Mouse (Mus musculus) gastrocnemius, adult 8-10 months (tissue): Measurements from ENCODE around the gene Kcnk5. TPM values are rescaled to one million over a fixed set of nuclear protein-coding genes. Genes with fewer than 3 reads are reported as not detected.
A peak's percentile ranks its signal among the peaks of the same experiment; 100 is the strongest.

Experiments used
- DNase-seq, 2 experiments: peaks; one replicate each; pipeline ENCODE4 v3.0.0; 2022; ENCODE audit warnings: low spot score in 2 of 2
- total RNA-seq, 4 experiments: library from RNA; stranded (reverse); gene quantifications; 2 replicates each; pipeline ENCODE4 v1.2.4; 2022

The Kcnk5 gene
- total RNA-seq, 4 experiments from 2014 or later: 0.36 to 1.1 (median 0.61) TPM

- DNase-seq: no peak
These were observed 65.4 kb downstream of the Kcnk5 start for GRCm38 (mm10) chr14:20116149-20116605.

- no peak for DNase-seq
These were observed 66.7 kb downstream of the Kcnk5 start for GRCm38 (mm10) chr14:20114951-20115350.

GRCm38 (mm10) chr14:20113964-20114363 lies 67.6 kb downstream of the Kcnk5 start:
- peak; percentile 63 to 73 for DNase-seq

- no peak for DNase-seq
These were observed 68.2 kb downstream of the Kcnk5 start for GRCm38 (mm10) chr14:20113189-20113961.

GRCm38 (mm10) chr14:20112218-20112617 lies 69.4 kb downstream of the Kcnk5 start:
- DNase-seq: no peak

GRCm38 (mm10) chr14:20110945-20111344 lies 70.7 kb downstream of the Kcnk5 start:
- DNase-seq: no peak

GRCm38 (mm10) chr14:20106271-20106670 lies 75.3 kb downstream of the Kcnk5 start:
- no peak for DNase-seq

GRCm38 (mm10) chr14:20103207-20103606 lies 78.4 kb downstream of the Kcnk5 start:
- no peak for DNase-seq

- no peak for DNase-seq
These were observed 83.5 kb downstream of the Kcnk5 start for GRCm38 (mm10) chr14:20098061-20098460.

- DNase-seq: no peak
These were observed 86.7 kb downstream of the Kcnk5 start for GRCm38 (mm10) chr14:20094942-20095341.

- no peak for DNase-seq
These were observed 88.1 kb downstream of the Kcnk5 start for GRCm38 (mm10) chr14:20093493-20093892.

Other genes with a start within 250 kb of the Kcnk5 start
- gene Gng2, start 204.2 kb downstream of the Kcnk5 start, total RNA-seq: 1 to 10 TPM in 3 of 4 experiments, under 1 TPM in 1; 0.68 to 6.9 (median 2.6) TPM
- 1 to 10 TPM; 2.8 to 3.9 (median 3.1) TPM for gene Saysd1, start 43.3 kb downstream of the Kcnk5 start, total RNA-seq
- not detected for gene Kcnk16, start 87.4 kb upstream of the Kcnk5 start, total RNA-seq
- gene Nudt13, start 112.9 kb upstream of the Kcnk5 start, total RNA-seq: 10 to 100 TPM; 27.8 to 32.6 (median 28.4) TPM
- 10 to 100 TPM; 35.1 to 40.1 (median 37.5) TPM for gene Ecd, start 166.3 kb upstream of the Kcnk5 start, total RNA-seq
- 10 to 100 TPM; 18.9 to 22.9 (median 21.4) TPM for gene Fam149b, start 166.4 kb upstream of the Kcnk5 start, total RNA-seq
- 10 to 100 TPM in 3 of 4 experiments, 1 to 10 TPM in 1; 8.8 to 12.0 (median 11.3) TPM for gene Dnajc9, start 207.1 kb upstream of the Kcnk5 start, total RNA-seq
- 10 to 100 TPM; 50.4 to 57.5 (median 51.0) TPM for gene Mrps16, start 211.8 kb upstream of the Kcnk5 start, total RNA-seq